Mouse (Mus musculus) G1E (cell line): ENCODE results near the gene Prim1.

Source experiments
- CTCF ChIP-seq: IDR thresholded peaks from 2 replicates; pipeline ENCODE4 v1.5.1; 2012; ENCODE audit warnings: low read depth, low read length, inconsistent platforms, mixed read lengths
- GATA1 ChIP-seq: IDR thresholded peaks from 2 replicates; pipeline ENCODE4 v1.6.1; 2012; ENCODE audit warnings: borderline replicate concordance, low read length, inconsistent platforms, mixed read lengths
- GATA2 ChIP-seq: IDR thresholded peaks from 2 replicates; pipeline ENCODE4 v1.6.1; 2012; ENCODE audit warnings: low read depth, low read length, inconsistent platforms, borderline replicate concordance
- POLR2AphosphoS5 ChIP-seq: IDR thresholded peaks from 2 replicates; pipeline ENCODE4 v1.6.1; 2012; ENCODE audit warnings: low read depth, low read length, inconsistent platforms; ENCODE audit not compliant: insufficient replicate concordance
- TAL1 ChIP-seq: conservative IDR thresholded peaks from 2 replicates; pipeline ENCODE4 v1.6.1; 2012; ENCODE audit warnings: low read depth, low read length, inconsistent platforms, mixed read lengths

GRCm38 (mm10) chr10:128043041-128043835 is 28.3 kb downstream of the Prim1 start:
- TF ChIP-seq CTCF, result no peak
- TF ChIP-seq POLR2AphosphoS5, result no peak
- no peak for TF ChIP-seq TAL1
- TF ChIP-seq GATA2, result no peak
- TF ChIP-seq GATA1, result no peak
